Mouse (Mus musculus) MEL (cell line): ENCODE results near the gene Tmx1. TPM values are rescaled to one million over a fixed set of nuclear protein-coding genes. Genes with fewer than 3 reads are reported as not detected.

Experiments
- DNase-seq: peaks from one replicate; pipeline ENCODE4 v3.0.0; 2011; ENCODE audit warnings: low read depth, low spot score
- H3K27ac ChIP-seq: 2 replicates; pipeline ENCODE4 v1.5.1; 2012; ENCODE audit warnings: low read depth, mild to moderate bottlenecking, control low read depth, low read length, moderate library complexity; ENCODE audit not compliant: control insufficient read depth
- H3K27me3 ChIP-seq, 2 experiments: fragments of 150-350 bp in 1 of 2; sonication (generic) in 1 of 2; 2 replicates each; pipeline ENCODE4 v1.6.1; 2012; ENCODE audit warnings: low read length in 2 of 2, mild to moderate bottlenecking in 2 of 2, improper control_type of control experiment in 1 of 2, moderate library complexity in 1 of 2; ENCODE audit not compliant: insufficient read depth in 2 of 2, control insufficient read depth in 1 of 2
- H3K36me3 ChIP-seq, 2 experiments: 2 replicates each; pipeline ENCODE4 v1.6.1; 2012 to 2014; ENCODE audit warnings: low read length in 2 of 2, improper control_type of control experiment in 1 of 2, inconsistent platforms in 1 of 2, mild to moderate bottlenecking in 1 of 2; ENCODE audit not compliant: insufficient read depth in 2 of 2, control insufficient read depth in 1 of 2
- H3K4me1 ChIP-seq, 2 experiments: fragments of 150-350 bp in 1 of 2; sonication (generic) in 1 of 2; 2 replicates each; pipeline ENCODE4 v1.6.1; 2012; ENCODE audit warnings: low read length in 2 of 2, improper control_type of control experiment in 1 of 2, mild to moderate bottlenecking in 1 of 2; ENCODE audit not compliant: insufficient read depth in 2 of 2, control insufficient read depth in 1 of 2
- H3K4me3 ChIP-seq, 2 experiments: fragments of 150-350 bp in 1 of 2; sonication (generic) in 1 of 2; 2 replicates each; pipeline ENCODE4 v1.5.1; 2012; ENCODE audit warnings: low read depth in 2 of 2, low read length in 2 of 2, mild to moderate bottlenecking in 2 of 2, moderate library complexity in 2 of 2, control low read depth in 1 of 2, improper control_type of control experiment in 1 of 2; ENCODE audit not compliant: control insufficient read depth in 1 of 2, insufficient read depth in 1 of 2
- H3K79me2 ChIP-seq: 2 replicates; pipeline ENCODE4 v1.6.1; 2012; ENCODE audit warnings: mild to moderate bottlenecking, low read length, moderate library complexity; ENCODE audit not compliant: control insufficient read depth, poor library complexity, insufficient read depth
- H3K9ac ChIP-seq: 2 replicates; pipeline ENCODE4 v1.6.1; 2012; ENCODE audit warnings: low read depth, mild to moderate bottlenecking, control low read depth, low read length, moderate library complexity; ENCODE audit not compliant: control insufficient read depth, poor library complexity, severe bottlenecking
- H3K9me3 ChIP-seq: fragments of 150-350 bp; sonication (generic); replicated peaks from 2 replicates; pipeline ENCODE4 v1.6.1; 2012; ENCODE audit warnings: mild to moderate bottlenecking, low read length, improper control_type of control experiment, moderate library complexity; ENCODE audit not compliant: insufficient read depth
- CHD2 ChIP-seq: IDR thresholded peaks from 2 replicates; pipeline ENCODE4 v1.6.1; 2011; ENCODE audit warnings: low read length, improper control_type of control experiment
- CTCF ChIP-seq, 3 experiments: IDR thresholded peaks in 2 of 3; conservative IDR thresholded peaks in 1 of 3; 2 replicates each; pipeline ENCODE4 v1.5.1; 2011 to 2012; ENCODE audit warnings: low read length in 3 of 3, low read depth in 2 of 3, mild to moderate bottlenecking in 2 of 3, improper control_type of control experiment in 1 of 3, inconsistent platforms in 1 of 3, mixed read lengths in 1 of 3, moderate library complexity in 1 of 3; ENCODE audit not compliant: control insufficient read depth in 1 of 3, insufficient read depth in 1 of 3, poor library complexity in 1 of 3, severe bottlenecking in 1 of 3
- HCFC1 ChIP-seq: IDR thresholded peaks from 2 replicates; pipeline ENCODE4 v1.6.1; 2012; ENCODE audit warnings: low read depth, mild to moderate bottlenecking, inconsistent platforms, low read length, improper control_type of control experiment, moderate library complexity
- MAX ChIP-seq: IDR thresholded peaks from 2 replicates; pipeline ENCODE4 v1.6.1; 2011; ENCODE audit warnings: low read length, improper control_type of control experiment
- RAD21 ChIP-seq: IDR thresholded peaks from 2 replicates; pipeline ENCODE4 v1.6.1; 2011; ENCODE audit warnings: mild to moderate bottlenecking, low read depth, low read length, improper control_type of control experiment
- SMC3 ChIP-seq: IDR thresholded peaks from 2 replicates; pipeline ENCODE4 v1.6.1; 2011; ENCODE audit warnings: low read depth, low read length, improper control_type of control experiment
- TAL1 ChIP-seq: IDR thresholded peaks from 2 replicates; pipeline ENCODE4 v1.6.1; 2012; ENCODE audit warnings: mild to moderate bottlenecking, inconsistent platforms, low read length, moderate library complexity, mixed read lengths
- TBP ChIP-seq: IDR thresholded peaks from 2 replicates; pipeline ENCODE4 v1.8.0; 2011; ENCODE audit warnings: low read depth, low read length, improper control_type of control experiment
- UBTF ChIP-seq: IDR thresholded peaks from 2 replicates; pipeline ENCODE4 v1.6.1; 2012; ENCODE audit warnings: low read depth, mild to moderate bottlenecking, inconsistent platforms, low read length, improper control_type of control experiment, moderate library complexity, borderline replicate concordance; ENCODE audit not compliant: insufficient read depth
- USF1 ChIP-seq: IDR thresholded peaks from 2 replicates; pipeline ENCODE4 v1.6.1; 2014; ENCODE audit warnings: low read depth, mild to moderate bottlenecking, inconsistent platforms, low read length, improper control_type of control experiment, moderate library complexity
- ZC3H11A ChIP-seq: IDR thresholded peaks from 2 replicates; pipeline ENCODE4 v1.6.1; 2012; ENCODE audit warnings: low read depth, mild to moderate bottlenecking, inconsistent platforms, low read length, improper control_type of control experiment
- ZMIZ1 ChIP-seq: IDR thresholded peaks from 2 replicates; pipeline ENCODE4 v1.6.1; 2012; ENCODE audit warnings: low read depth, mild to moderate bottlenecking, inconsistent platforms, low read length, improper control_type of control experiment, moderate library complexity
- polyA plus RNA-seq, 2 experiments: library from polyadenylated mRNA; stranded (reverse) in 1 of 2; unstranded in 1 of 2; fragments of >175 nt in 1 of 2; fragments of >200 nt in 1 of 2; gene quantifications; 2 replicates each; pipeline versions ENCODE4 v1.2.1 to v1.2.4; 2012; ENCODE audit warnings: low replicate concordance in 2 of 2, low read depth in 1 of 2; ENCODE audit not compliant: insufficient read length in 2 of 2, insufficient read depth in 1 of 2, missing spikeins in 1 of 2
- total RNA-seq: library from RNA; depleted of rRNA; stranded (reverse); fragments of 300-350 nt; gene quantifications from 2 replicates; pipeline ENCODE4 v1.2.3, GENCODE M21; 2012

Gene Tmx1
- total and polyA plus RNA-seq, 3 experiments: 51.9 to 71.6 TPM; not detected in 1

DNA sequence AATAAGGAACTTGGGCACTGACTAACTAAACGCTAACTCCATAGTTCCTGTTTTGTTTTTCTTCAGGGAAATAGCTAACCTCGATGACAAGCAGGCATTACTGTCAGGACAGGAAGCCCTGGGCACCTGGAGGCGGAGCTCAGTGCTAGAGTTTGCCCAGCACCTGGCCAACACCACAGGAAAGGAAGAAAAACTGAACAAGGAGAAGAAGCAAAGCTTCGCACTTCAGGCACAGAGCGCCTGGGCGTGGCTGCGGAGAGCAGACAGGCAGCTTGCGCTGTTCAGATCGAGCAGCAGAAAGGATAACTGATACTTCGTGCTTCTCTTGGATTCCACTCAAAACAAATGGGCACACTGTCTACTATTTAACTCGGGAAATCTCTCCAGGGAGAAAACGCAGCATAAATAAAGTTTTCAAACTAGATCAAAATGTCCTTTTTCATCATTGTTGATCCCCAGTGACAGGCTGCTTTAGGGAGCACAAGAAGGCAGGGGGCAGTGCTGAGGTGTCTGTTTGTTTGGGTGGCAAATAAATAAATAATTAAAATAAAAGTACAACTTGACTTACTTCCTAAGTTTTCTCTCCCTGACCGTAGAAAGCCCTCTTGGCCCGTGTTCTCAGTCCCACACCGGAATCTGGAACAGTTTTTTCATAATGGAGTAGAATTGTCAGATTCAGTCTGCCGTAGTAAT is 24.1 kb downstream of the Tmx1 start:
- Histone ChIP-seq H3K4me1 (peaks cover 0 to 3% of the 10 kb centered on the region in 2 experiments; a peak in 2 of 4 replicates), H3K27ac (no peak overlapping the region), H3K79me2 (no peaks in the 10 kb centered on the region), H3K4me3 (peak overlapping the region; percentile 40 to 72), H3K9ac (peak overlapping the region; percentile 30), H3K36me3 (no peaks in the 10 kb centered on the region), H3K9me3 (no peaks in the 10 kb centered on the region), H3K27me3 (peaks cover 3% of the 10 kb centered on the region in 2 experiments; a peak in 3 of 4 replicates)
- peak; percentile 62 for DNase-seq
- no peak for TF ChIP-seq CHD2
- TF ChIP-seq CTCF (IDR thresholded peaks at IDR 0.05 in 2 of 3, conservative IDR thresholded peaks at IDR 0.05 in 1 of 3; ENCODE audit: control insufficient read depth in 1 of 3, insufficient read depth in 1 of 3, low read depth in 2 of 3, low read length in 3 of 3, poor library complexity in 1 of 3, severe bottlenecking in 1 of 3): peak in 2 of 3 experiments; percentile 38 to 45; a peak in 4 of 6 replicates
- peak; percentile 35; the same call in 1 of the 2 replicates for TF ChIP-seq MAX
- 0 out of 2 replicates have a peak, but pooled peaks have one; percentile 11 for TF ChIP-seq TBP
- TF ChIP-seq, all 39 proteins: peak for 3

DNA sequence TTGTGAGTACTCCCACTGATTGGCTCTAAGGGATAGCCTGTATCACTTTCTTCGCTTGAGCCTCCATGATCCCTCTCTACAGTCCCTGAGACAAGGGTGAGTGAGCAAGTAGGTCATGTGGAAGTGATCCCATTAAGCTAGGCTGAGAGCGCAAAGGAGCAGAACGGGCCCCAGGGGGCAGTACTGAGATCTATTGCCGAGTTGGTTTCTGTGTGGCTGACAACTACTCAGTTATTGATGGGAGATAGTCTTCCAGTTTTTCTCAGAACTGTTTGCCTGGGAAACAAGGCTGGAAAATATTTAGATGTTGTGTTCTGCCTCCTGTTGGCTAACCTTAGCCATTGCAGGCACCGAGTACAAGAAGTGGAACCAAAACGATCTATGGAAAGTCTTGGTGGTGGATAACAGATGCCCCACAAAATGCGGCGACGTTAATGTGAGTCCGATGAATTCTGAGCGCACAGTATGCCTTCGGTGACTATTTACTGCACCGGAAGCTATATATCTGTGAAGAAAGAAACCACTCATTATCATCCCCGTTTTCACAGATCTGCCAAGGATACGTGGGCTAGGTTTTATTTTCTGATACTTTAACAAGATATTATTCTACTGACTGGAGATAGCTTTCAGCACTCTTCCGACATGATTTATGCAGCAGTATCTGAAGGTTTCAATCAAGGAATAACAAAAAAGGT is 24.8 kb downstream of the Tmx1 start:
- H3K9me3 ChIP-seq: no peaks in the 10 kb centered on the region
- no peaks in the 10 kb centered on the region for H3K79me2 ChIP-seq
- peak overlapping the region; percentile 30 for H3K9ac ChIP-seq
- H3K4me1 ChIP-seq: peaks cover 0 to 3% of the 10 kb centered on the region in 2 experiments; a peak in 2 of 4 replicates
- no peak overlapping the region for H3K27ac ChIP-seq
- peaks cover 3% of the 10 kb centered on the region in 2 experiments; a peak in 3 of 4 replicates for H3K27me3 ChIP-seq
- no peaks in the 10 kb centered on the region for H3K36me3 ChIP-seq
- TF ChIP-seq ZMIZ1 (no peak), USF1 (peak; percentile 55; the same call in 1 of the 2 replicates), TAL1 (no peak), RAD21 (peak; percentile 32), MAX (peak; percentile 17; the same call in 1 of the 2 replicates), CHD2 (no peak), ZC3H11A (peak; percentile 34; the same call in 1 of the 2 replicates), HCFC1 (0 out of 2 replicates have a peak, but pooled peaks have one; percentile 16), UBTF (no peak), SMC3 (peak; percentile 55), CTCF (IDR thresholded peaks at IDR 0.05 in 2 of 3, conservative IDR thresholded peaks at IDR 0.05 in 1 of 3; ENCODE audit: control insufficient read depth in 1 of 3, insufficient read depth in 1 of 3, low read depth in 2 of 3, low read length in 3 of 3, poor library complexity in 1 of 3, severe bottlenecking in 1 of 3) (peak; percentile 65 to 75 (median 74))
- peak; percentile 86 for DNase-seq
- peak overlapping the region; percentile 40 to 72 for H3K4me3 ChIP-seq
